ENCODE assay signal across 24 mouse cellular contexts in genomic region chr8:116241146-116241986, GRCm38 (mm10).
DNase-seq lines count a peak whose midpoint lies in the region; ATAC-seq lines count a peak whose summit lies in the region.
"Had no signal": no experiment of that assay in that cellular context is flagged by ENCODE, and none has a peak within 500 bp of the region (broad histone marks: within the 10 kb centered on the region; RNA-seq: fewer than 3 reads in every experiment).

No protein-coding gene starts in this region.

- H3K4me2 ChIP-seq in forebrain, embryonic 14.5 days (ENCODE audit: low read length) = no peak overlapping the region
- H3K4me2 ChIP-seq in forebrain, embryonic 12.5 days = no peak overlapping the region
- H3K4me2 ChIP-seq in embryonic facial prominence, embryonic 15.5 days (replicated peaks) = no peak overlapping the region
- no peak overlapping the region for H3K4me2 ChIP-seq in limb, embryonic 13.5 days (replicated peaks)
- H3K4me2 ChIP-seq: forebrain, embryonic 13.5 days; heart, embryonic 11.5 days; hindbrain, embryonic 14.5 days; liver, embryonic 12.5 days; midbrain, embryonic 12.5 days; neural tube, embryonic 15.5 days had no signal

- H3K9me3 ChIP-seq in forebrain, embryonic 14.5 days (replicated peaks; ENCODE audit: control insufficient read depth, low read length) = no peaks in the 10 kb centered on the region
- no peaks in the 10 kb centered on the region for H3K9me3 ChIP-seq in forebrain, embryonic 12.5 days
- H3K9me3 ChIP-seq in embryonic facial prominence, embryonic 15.5 days (replicated peaks) = no peaks in the 10 kb centered on the region
- no peaks in the 10 kb centered on the region for H3K9me3 ChIP-seq in limb, embryonic 13.5 days
- H3K9me3 ChIP-seq: forebrain, embryonic 13.5 days; liver, embryonic 12.5 days; midbrain, embryonic 12.5 days; neural tube, embryonic 15.5 days had no signal

- 26% methylated on average over 11 of the region's 11 CpGs for WGBS in forebrain, embryonic 14.5 days
- 52% methylated on average over 11 of the region's 11 CpGs for WGBS in forebrain, embryonic 12.5 days
- 46% methylated on average over 11 of the region's 11 CpGs for WGBS in embryonic facial prominence, embryonic 15.5 days
- 20% methylated on average over 11 of the region's 11 CpGs for WGBS in limb, embryonic 13.5 days

- DNase-seq in forebrain, embryonic 14.5 days (ENCODE audit: low spot score) = peak; percentile 11
- peak; percentile 51 for DNase-seq in Muller cell, postnatal 12 days (ENCODE audit: inconsistent ontology term)
- no peak for DNase-seq in layer of hippocampus, postnatal 10 days (ENCODE audit: low spot score in 2 of 2)
- no peak for DNase-seq in right cerebral cortex, adult 2 months (ENCODE audit: low spot score in 2 of 2)
- DNase-seq: adrenal gland, postnatal 25 days; cerebellum, adult 18-20 months; cerebellum, postnatal 14 days; gastrocnemius, postnatal 25 days; heart, adult 18-20 months; heart, postnatal 4 days; kidney, adult 11 months; kidney, postnatal 14 days; liver, postnatal 0 days; lung, postnatal 36 days had no signal

- no peak overlapping the region for H3K4me3 ChIP-seq in forebrain, embryonic 14.5 days (ENCODE audit: low read depth, low read length)
- no peak overlapping the region for H3K4me3 ChIP-seq in forebrain, embryonic 12.5 days (replicated peaks)
- no peak overlapping the region for H3K4me3 ChIP-seq in embryonic facial prominence, embryonic 15.5 days (replicated peaks)
- no peak overlapping the region for H3K4me3 ChIP-seq in limb, embryonic 13.5 days
- H3K4me3 ChIP-seq: forebrain, embryonic 13.5 days; liver, embryonic 12.5 days; midbrain, embryonic 12.5 days; neural tube, embryonic 15.5 days had no signal

- H3K9ac ChIP-seq in forebrain, embryonic 14.5 days (ENCODE audit: low read length) = no peak overlapping the region
- no peak overlapping the region for H3K9ac ChIP-seq in forebrain, embryonic 12.5 days
- no peak overlapping the region for H3K9ac ChIP-seq in embryonic facial prominence, embryonic 15.5 days
- no peak overlapping the region for H3K9ac ChIP-seq in limb, embryonic 13.5 days
- H3K9ac ChIP-seq: forebrain, embryonic 13.5 days; hindbrain, embryonic 14.5 days; liver, embryonic 12.5 days; liver, postnatal 0 days; midbrain, embryonic 12.5 days; neural tube, embryonic 15.5 days had no signal

- H3K36me3 ChIP-seq in forebrain, embryonic 14.5 days (ENCODE audit: control insufficient read depth, insufficient read depth, low read length) = no peaks in the 10 kb centered on the region
- no peaks in the 10 kb centered on the region for H3K36me3 ChIP-seq in forebrain, embryonic 12.5 days (replicated peaks)
- H3K36me3 ChIP-seq in embryonic facial prominence, embryonic 15.5 days = no peaks in the 10 kb centered on the region
- no peaks in the 10 kb centered on the region for H3K36me3 ChIP-seq in limb, embryonic 13.5 days
- H3K36me3 ChIP-seq: liver, embryonic 12.5 days; midbrain, embryonic 12.5 days; neural tube, embryonic 15.5 days had no signal

- H3K27ac ChIP-seq in forebrain, embryonic 14.5 days (ENCODE audit: low read depth, low read length) = no peak overlapping the region
- no peak overlapping the region for H3K27ac ChIP-seq in forebrain, embryonic 12.5 days
- no peak overlapping the region for H3K27ac ChIP-seq in embryonic facial prominence, embryonic 15.5 days (replicated peaks)
- H3K27ac ChIP-seq in limb, embryonic 13.5 days = no peak overlapping the region; the same call in 1 of the 2 replicates
- H3K27ac ChIP-seq: forebrain, embryonic 13.5 days; hindbrain, embryonic 14.5 days; liver, embryonic 12.5 days; midbrain, embryonic 12.5 days; neural tube, embryonic 15.5 days had no signal

- no peak for ATAC-seq in forebrain, embryonic 14.5 days
- ATAC-seq in forebrain, embryonic 12.5 days (ENCODE audit: low FRiP score) = no peak; the same call in 1 of the 2 replicates
- peak; percentile 51; the same call in 1 of the 2 replicates for ATAC-seq in embryonic facial prominence, embryonic 15.5 days (ENCODE audit: insufficient number of reproducible peaks, low FRiP score, low TSS enrichment, low read depth)
- ATAC-seq in limb, embryonic 13.5 days (ENCODE audit: low FRiP score, low read depth) = peak; percentile 79
- ATAC-seq: forebrain, embryonic 13.5 days; inflammation-experienced regulatory T-cells, adult 6 months; liver, embryonic 12.5 days; liver, postnatal 0 days had no signal

- H3K27me3 ChIP-seq in forebrain, embryonic 14.5 days (replicated peaks; ENCODE audit: control insufficient read depth, insufficient read depth, low read length) = 0 out of 2 replicates have a peak, but pooled peaks cover 2% of the 10 kb centered on the region
- peaks cover 60% of the 10 kb centered on the region for H3K27me3 ChIP-seq in forebrain, embryonic 12.5 days
- no peaks in the 10 kb centered on the region; the same call in 1 of the 2 replicates for H3K27me3 ChIP-seq in embryonic facial prominence, embryonic 15.5 days
- peaks cover 18% of the 10 kb centered on the region; the same call in 1 of the 2 replicates for H3K27me3 ChIP-seq in limb, embryonic 13.5 days
- H3K27me3 ChIP-seq: liver, embryonic 12.5 days had no signal

- peaks cover 4% of the 10 kb centered on the region; the same call in 1 of the 2 replicates for H3K4me1 ChIP-seq in forebrain, embryonic 14.5 days (ENCODE audit: control insufficient read depth, insufficient read depth, low read length)
- H3K4me1 ChIP-seq in forebrain, embryonic 12.5 days = peaks cover 18% of the 10 kb centered on the region
- H3K4me1 ChIP-seq in embryonic facial prominence, embryonic 15.5 days = peaks cover 4% of the 10 kb centered on the region; the same call in 1 of the 2 replicates
- H3K4me1 ChIP-seq in limb, embryonic 13.5 days = peaks cover 48% of the 10 kb centered on the region
- H3K4me1 ChIP-seq: liver, embryonic 12.5 days had no signal

Comparison
In these comparisons a context has a peak if more than half of its experiments do, and no peak if none do; other contexts are left out.
1. ATAC-seq: peak in embryonic facial prominence, embryonic 15.5 days (single experiment) and limb, embryonic 13.5 days (single experiment); none in forebrain, embryonic 14.5 days (single experiment) and forebrain, embryonic 12.5 days (single experiment).
2. DNase-seq: peak in forebrain, embryonic 14.5 days (single experiment) and Muller cell, postnatal 12 days (single experiment); none in layer of hippocampus, postnatal 10 days (0 of 2) and right cerebral cortex, adult 2 months (0 of 2).